Mouse (Mus musculus): ENCODE measurements at regions not wholly inside any gene's neighbourhood (a gene's known extent, or its start where the extent isn't known, plus 50 kb on each side); places are given as distances from the start of the nearest gene placed in this dataset.

GRCm38 (mm10) chr9:69814432-69814831 lies 53.7 kb upstream of the Foxb1 start:
- Histone ChIP-seq H3K27ac (ENCODE audit: low read length) (no peak overlapping the region), H3K4me3 (replicated peaks; ENCODE audit: low read length) (no peak overlapping the region), H3K27me3 (replicated peaks; ENCODE audit: control insufficient read depth, insufficient read depth, low read length) (peaks cover 15% of the 10 kb centered on the region), H3K4me1 (replicated peaks; ENCODE audit: control insufficient read depth, insufficient read depth, low read length) (no peaks in the 10 kb centered on the region), H3K9me3 (ENCODE audit: control insufficient read depth, low read length) (peaks cover 5% of the 10 kb centered on the region; the same call in 1 of the 2 replicates), H3K4me2 (ENCODE audit: low read length) (no peak overlapping the region), H3K9ac (replicated peaks; ENCODE audit: low read depth, low read length) (no peak overlapping the region), H3K36me3 (ENCODE audit: control insufficient read depth, insufficient read depth) (no peaks in the 10 kb centered on the region)
- WGBS = 65% methylated on average over 3 of the region's 3 CpGs
- ATAC-seq = no peak

- Histone ChIP-seq H3K9ac (replicated peaks; ENCODE audit: low read depth, low read length) (no peak overlapping the region), H3K4me1 (replicated peaks; ENCODE audit: control insufficient read depth, insufficient read depth, low read length) (no peaks in the 10 kb centered on the region; the same call in 1 of the 2 replicates), H3K9me3 (ENCODE audit: control insufficient read depth, low read length) (no peaks in the 10 kb centered on the region), H3K4me3 (replicated peaks; ENCODE audit: low read length) (no peak overlapping the region), H3K27ac (ENCODE audit: low read length) (no peak overlapping the region), H3K4me2 (ENCODE audit: low read length) (no peak overlapping the region), H3K36me3 (ENCODE audit: control insufficient read depth, insufficient read depth) (no peaks in the 10 kb centered on the region), H3K27me3 (replicated peaks; ENCODE audit: control insufficient read depth, insufficient read depth, low read length) (peaks cover 56% of the 10 kb centered on the region)
- no peak for ATAC-seq
- WGBS = 67% methylated on average over 9 of the region's 9 CpGs
These were observed 62.6 kb upstream of the Foxb1 start for GRCm38 (mm10) chr9:69823179-69823966.

- H3K27me3 ChIP-seq (replicated peaks; ENCODE audit: control insufficient read depth, insufficient read depth, low read length) = peaks cover 72% of the 10 kb centered on the region
- H3K4me2 ChIP-seq (ENCODE audit: low read length) = no peak overlapping the region
- no peak overlapping the region for H3K27ac ChIP-seq (ENCODE audit: low read length)
- peaks cover 4% of the 10 kb centered on the region; the same call in 1 of the 2 replicates for H3K4me1 ChIP-seq (replicated peaks; ENCODE audit: control insufficient read depth, insufficient read depth, low read length)
- no peak overlapping the region for H3K4me3 ChIP-seq (replicated peaks; ENCODE audit: low read length)
- peak; percentile 31; the same call in 1 of the 2 replicates for ATAC-seq
- WGBS = 10% methylated on average over 6 of the region's 6 CpGs
- no peak overlapping the region for H3K9ac ChIP-seq (replicated peaks; ENCODE audit: low read depth, low read length)
- H3K36me3 ChIP-seq (ENCODE audit: control insufficient read depth, insufficient read depth) = no peaks in the 10 kb centered on the region
- H3K9me3 ChIP-seq (ENCODE audit: control insufficient read depth, low read length) = no peaks in the 10 kb centered on the region
These were observed 67.7 kb upstream of the Foxb1 start for GRCm38 (mm10) chr9:69828428-69828827.

- no peak for ATAC-seq
- no peaks in the 10 kb centered on the region for H3K36me3 ChIP-seq (ENCODE audit: control insufficient read depth, insufficient read depth)
- no peak overlapping the region for H3K4me3 ChIP-seq (replicated peaks; ENCODE audit: low read length)
- no peaks in the 10 kb centered on the region for H3K9me3 ChIP-seq (ENCODE audit: control insufficient read depth, low read length)
- H3K4me2 ChIP-seq (ENCODE audit: low read length) = no peak overlapping the region
- H3K27me3 ChIP-seq (replicated peaks; ENCODE audit: control insufficient read depth, insufficient read depth, low read length) = peaks cover 74% of the 10 kb centered on the region
- H3K9ac ChIP-seq (replicated peaks; ENCODE audit: low read depth, low read length) = no peak overlapping the region
- no peak overlapping the region for H3K27ac ChIP-seq (ENCODE audit: low read length)
- H3K4me1 ChIP-seq (replicated peaks; ENCODE audit: control insufficient read depth, insufficient read depth, low read length) = no peaks in the 10 kb centered on the region
- 85% methylated on average over 4 of the region's 4 CpGs for WGBS
These were observed 74.7 kb upstream of the Foxb1 start for GRCm38 (mm10) chr9:69835396-69835795.

GRCm38 (mm10) chr9:69839198-69839597 lies 78.5 kb upstream of the Foxb1 start:
- Histone ChIP-seq H3K4me1 (replicated peaks; ENCODE audit: control insufficient read depth, insufficient read depth, low read length) (peaks cover 3% of the 10 kb centered on the region; the same call in 1 of the 2 replicates), H3K27me3 (replicated peaks; ENCODE audit: control insufficient read depth, insufficient read depth, low read length) (peaks cover 73% of the 10 kb centered on the region), H3K9ac (replicated peaks; ENCODE audit: low read depth, low read length) (no peak overlapping the region), H3K36me3 (ENCODE audit: control insufficient read depth, insufficient read depth) (no peaks in the 10 kb centered on the region), H3K27ac (ENCODE audit: low read length) (no peak overlapping the region), H3K4me3 (replicated peaks; ENCODE audit: low read length) (no peak overlapping the region), H3K4me2 (ENCODE audit: low read length) (no peak overlapping the region), H3K9me3 (ENCODE audit: control insufficient read depth, low read length) (no peaks in the 10 kb centered on the region)
- WGBS = 91% methylated on average over 2 of the region's 2 CpGs
- ATAC-seq = no peak

- peaks cover 19% of the 10 kb centered on the region for H3K4me1 ChIP-seq (replicated peaks; ENCODE audit: control insufficient read depth, insufficient read depth, low read length)
- H3K27ac ChIP-seq (ENCODE audit: low read length) = no peak overlapping the region
- 0 out of 2 replicates have a peak, but pooled peaks cover 2% of the 10 kb centered on the region for H3K9me3 ChIP-seq (ENCODE audit: control insufficient read depth, low read length)
- no peak overlapping the region for H3K4me2 ChIP-seq (ENCODE audit: low read length)
- WGBS = 12% methylated on average over 6 of the region's 6 CpGs
- ATAC-seq = peak; percentile 93
- no peak overlapping the region for H3K4me3 ChIP-seq (replicated peaks; ENCODE audit: low read length)
- H3K9ac ChIP-seq (replicated peaks; ENCODE audit: low read depth, low read length) = no peak overlapping the region
- no peaks in the 10 kb centered on the region for H3K36me3 ChIP-seq (ENCODE audit: control insufficient read depth, insufficient read depth)
- H3K27me3 ChIP-seq (replicated peaks; ENCODE audit: control insufficient read depth, insufficient read depth, low read length) = peaks cover 29% of the 10 kb centered on the region
These were observed 84.0 kb upstream of the Foxb1 start for GRCm38 (mm10) chr9:69844712-69845111.

GRCm38 (mm10) chr9:69845210-69845609 lies 84.5 kb upstream of the Foxb1 start:
- H3K4me2 ChIP-seq (ENCODE audit: low read length) = no peak overlapping the region; the same call in 1 of the 2 replicates
- H3K27ac ChIP-seq (ENCODE audit: low read length) = no peak overlapping the region
- peaks cover 25% of the 10 kb centered on the region for H3K27me3 ChIP-seq (replicated peaks; ENCODE audit: control insufficient read depth, insufficient read depth, low read length)
- ATAC-seq = peak; percentile 36
- WGBS = 28% methylated on average over 9 of the region's 9 CpGs
- H3K4me1 ChIP-seq (replicated peaks; ENCODE audit: control insufficient read depth, insufficient read depth, low read length) = peaks cover 19% of the 10 kb centered on the region
- H3K4me3 ChIP-seq (replicated peaks; ENCODE audit: low read length) = no peak overlapping the region
- H3K36me3 ChIP-seq (ENCODE audit: control insufficient read depth, insufficient read depth) = no peaks in the 10 kb centered on the region
- 0 out of 2 replicates have a peak, but pooled peaks cover 2% of the 10 kb centered on the region for H3K9me3 ChIP-seq (ENCODE audit: control insufficient read depth, low read length)
- H3K9ac ChIP-seq (replicated peaks; ENCODE audit: low read depth, low read length) = no peak overlapping the region

- Histone ChIP-seq H3K4me1 (replicated peaks; ENCODE audit: control insufficient read depth, insufficient read depth, low read length) (peaks cover 5% of the 10 kb centered on the region), H3K4me3 (replicated peaks; ENCODE audit: low read length) (no peak overlapping the region), H3K36me3 (ENCODE audit: control insufficient read depth, insufficient read depth) (no peaks in the 10 kb centered on the region), H3K9me3 (ENCODE audit: control insufficient read depth, low read length) (no peaks in the 10 kb centered on the region), H3K9ac (replicated peaks; ENCODE audit: low read depth, low read length) (no peak overlapping the region), H3K4me2 (ENCODE audit: low read length) (no peak overlapping the region), H3K27me3 (replicated peaks; ENCODE audit: control insufficient read depth, insufficient read depth, low read length) (peaks cover 6% of the 10 kb centered on the region; the same call in 1 of the 2 replicates), H3K27ac (ENCODE audit: low read length) (no peak overlapping the region)
- ATAC-seq = no peak
- WGBS = 90% methylated on average over 7 of the region's 7 CpGs
These were observed 95.9 kb upstream of the Foxb1 start for GRCm38 (mm10) chr9:69856621-69857020.

- no peak overlapping the region for H3K27ac ChIP-seq (ENCODE audit: low read length)
- H3K4me3 ChIP-seq (replicated peaks; ENCODE audit: low read length) = no peak overlapping the region
- 0 out of 2 replicates have a peak, but pooled peaks cover 4% of the 10 kb centered on the region for H3K27me3 ChIP-seq (replicated peaks; ENCODE audit: control insufficient read depth, insufficient read depth, low read length)
- ATAC-seq = peak; percentile 66
- WGBS = 55% methylated on average over 3 of the region's 3 CpGs
- H3K9me3 ChIP-seq (ENCODE audit: control insufficient read depth, low read length) = no peaks in the 10 kb centered on the region
- no peak overlapping the region for H3K4me2 ChIP-seq (ENCODE audit: low read length)
- peaks cover 5% of the 10 kb centered on the region for H3K4me1 ChIP-seq (replicated peaks; ENCODE audit: control insufficient read depth, insufficient read depth, low read length)
- no peaks in the 10 kb centered on the region for H3K36me3 ChIP-seq (ENCODE audit: control insufficient read depth, insufficient read depth)
- H3K9ac ChIP-seq (replicated peaks; ENCODE audit: low read depth, low read length) = no peak overlapping the region
These were observed 97.9 kb upstream of the Foxb1 start for GRCm38 (mm10) chr9:69858619-69859018.
